Mouse (Mus musculus) neural tube, embryonic 11.5 days (tissue): ENCODE data around the gene Peli2. TPM values are rescaled to one million over a fixed set of nuclear protein-coding genes. Genes with fewer than 3 reads are reported as not detected.

Source experiments
- ATAC-seq: fragments of 200-750 bp; cut with Nextera tagmentation; 2 replicates; pipeline ENCODE4 v1.8.0; 2017; ENCODE audit warnings: moderate number of reproducible peaks, mild to moderate bottlenecking, moderate TSS enrichment, moderate library complexity; ENCODE audit not compliant: insufficient read depth, low FRiP score, low TSS enrichment
- DNase-seq: peaks from one replicate; pipeline ENCODE4 v3.0.0-alpha.2; 2015; ENCODE audit warnings: low spot score
- H3K27ac ChIP-seq: fragments of 300-500 bp; sonication (generic); 2 replicates; pipeline ENCODE4 v1.5.1; 2014; ENCODE audit warnings: low read depth, mild to moderate bottlenecking, low read length
- H3K27me3 ChIP-seq: fragments of 300-500 bp; sonication (generic); 2 replicates; pipeline ENCODE4 v1.6.1; 2014; ENCODE audit warnings: mild to moderate bottlenecking, low read length, mixed read lengths; ENCODE audit not compliant: control insufficient read depth, insufficient read depth
- H3K36me3 ChIP-seq: fragments of 300-500 bp; sonication (generic); 2 replicates; pipeline ENCODE4 v1.6.1; 2014; ENCODE audit warnings: mild to moderate bottlenecking, low read length, moderate library complexity, mixed read lengths; ENCODE audit not compliant: control insufficient read depth, insufficient read depth
- H3K4me1 ChIP-seq: fragments of 300-500 bp; sonication (generic); 2 replicates; pipeline ENCODE4 v1.6.1; 2014; ENCODE audit warnings: low read length, mixed read lengths; ENCODE audit not compliant: control insufficient read depth, insufficient read depth
- H3K4me2 ChIP-seq: fragments of 300-500 bp; sonication (generic); 2 replicates; pipeline ENCODE4 v1.6.1; 2014; ENCODE audit warnings: low read depth, mild to moderate bottlenecking, moderate library complexity
- H3K4me3 ChIP-seq: fragments of 300-500 bp; sonication (generic); 2 replicates; pipeline ENCODE4 v1.5.1; 2014; ENCODE audit warnings: low read depth, low read length
- H3K9ac ChIP-seq: fragments of 300-500 bp; sonication (generic); 2 replicates; pipeline ENCODE4 v1.6.1; 2014; ENCODE audit warnings: mild to moderate bottlenecking, low read length
- H3K9me3 ChIP-seq: fragments of 300-500 bp; sonication (generic); 2 replicates; pipeline ENCODE4 v1.6.1; 2016; ENCODE audit warnings: low read length; ENCODE audit not compliant: control insufficient read depth
- WGBS: fragments of 180-500 bp; shearing (Covaris S2); extraction: QIAGEN DNeasy Blood & Tissue Kit; methylation state at CpG from one replicate; pipeline ENCODE4 v1.1.7; 2014; 5-methylcytosine and 5-hydroxymethylcytosine counted together
- polyA plus RNA-seq: library from polyadenylated mRNA; unstranded; fragments of >200 nt; fragmentation: Nextera tagmentation; extraction: Ambion mirVana; gene quantifications from 2 replicates; pipeline ENCODE4 v1.2.1, GENCODE M21; 2014

Gene Peli2
- polyA plus RNA-seq, 1 experiment from 2014 or later, result 18.7 TPM

- Histone ChIP-seq H3K27ac (0 out of 2 replicates have a peak overlapping the region, but pooled peaks have one; percentile 11), H3K27me3 (no peaks in the 10 kb centered on the region), H3K4me3 (no peak overlapping the region), H3K4me1 (peaks cover 30% of the 10 kb centered on the region), H3K4me2 (no peak overlapping the region), H3K9ac (no peak overlapping the region), H3K36me3 (no peaks in the 10 kb centered on the region), H3K9me3 (no peaks in the 10 kb centered on the region)
- WGBS, result 46% methylated on average over 17 of the region's 17 CpGs
- ATAC-seq, result peak; percentile 59
- peak; percentile 50 for DNase-seq
Observed at GRCm38 (mm10) chr14:48202096-48203036, 81.7 kb downstream of the Peli2 start.

GRCm38 (mm10) chr14:48205044-48205443 is 84.4 kb downstream of the Peli2 start:
- H3K9ac ChIP-seq, result no peak overlapping the region
- H3K4me1 ChIP-seq, result peaks cover 25% of the 10 kb centered on the region
- H3K4me3 ChIP-seq, result no peak overlapping the region
- 72% methylated on average over 10 of the region's 10 CpGs for WGBS
- H3K36me3 ChIP-seq, result no peaks in the 10 kb centered on the region
- H3K9me3 ChIP-seq, result no peaks in the 10 kb centered on the region
- H3K27ac ChIP-seq, result no peak overlapping the region
- ATAC-seq (no peak), DNase-seq (no peak)
- no peak overlapping the region for H3K4me2 ChIP-seq
- H3K27me3 ChIP-seq, result no peaks in the 10 kb centered on the region

GRCm38 (mm10) chr14:48205635-48206034 is 85.0 kb downstream of the Peli2 start:
- WGBS, result 41% methylated on average over 8 of the region's 11 CpGs
- H3K4me2 ChIP-seq, result no peak overlapping the region
- no peaks in the 10 kb centered on the region for H3K36me3 ChIP-seq
- H3K4me1 ChIP-seq, result peaks cover 23% of the 10 kb centered on the region
- no peak for ATAC-seq
- no peak overlapping the region for H3K4me3 ChIP-seq
- no peaks in the 10 kb centered on the region for H3K27me3 ChIP-seq
- no peaks in the 10 kb centered on the region for H3K9me3 ChIP-seq
- no peak for DNase-seq
- no peak overlapping the region for H3K9ac ChIP-seq
- no peak overlapping the region for H3K27ac ChIP-seq

- no peak overlapping the region for H3K9ac ChIP-seq
- no peak overlapping the region for H3K4me2 ChIP-seq
- no peaks in the 10 kb centered on the region for H3K9me3 ChIP-seq
- H3K27ac ChIP-seq, result no peak overlapping the region
- no peaks in the 10 kb centered on the region for H3K36me3 ChIP-seq
- 43% methylated on average over 15 of the region's 15 CpGs for WGBS
- H3K4me1 ChIP-seq, result peaks cover 19% of the 10 kb centered on the region
- ATAC-seq (no peak), DNase-seq (peak; percentile 53)
- no peaks in the 10 kb centered on the region for H3K27me3 ChIP-seq
- H3K4me3 ChIP-seq, result no peak overlapping the region
Observed at GRCm38 (mm10) chr14:48207119-48207518, 86.5 kb downstream of the Peli2 start.

- Histone ChIP-seq H3K4me3 (no peak overlapping the region), H3K9me3 (no peaks in the 10 kb centered on the region), H3K4me2 (no peak overlapping the region), H3K4me1 (peaks cover 12% of the 10 kb centered on the region; the same call in 1 of the 2 replicates), H3K9ac (no peak overlapping the region), H3K27ac (no peak overlapping the region), H3K36me3 (no peaks in the 10 kb centered on the region), H3K27me3 (no peaks in the 10 kb centered on the region)
- DNase-seq (no peak), ATAC-seq (no peak)
- 77% methylated on average over 12 of the region's 12 CpGs for WGBS
Observed at GRCm38 (mm10) chr14:48207746-48208640, 87.4 kb downstream of the Peli2 start.

GRCm38 (mm10) chr14:48209436-48209835 is 88.8 kb downstream of the Peli2 start:
- 86% methylated on average over 5 of the region's 5 CpGs for WGBS
- Histone ChIP-seq H3K4me2 (no peak overlapping the region), H3K4me1 (peaks cover 12% of the 10 kb centered on the region; the same call in 1 of the 2 replicates), H3K9me3 (no peaks in the 10 kb centered on the region), H3K27me3 (no peaks in the 10 kb centered on the region), H3K27ac (no peak overlapping the region), H3K36me3 (no peaks in the 10 kb centered on the region), H3K9ac (no peak overlapping the region), H3K4me3 (no peak overlapping the region)
- ATAC-seq (no peak), DNase-seq (no peak)

GRCm38 (mm10) chr14:48210089-48210488 is 89.5 kb downstream of the Peli2 start:
- 85% methylated on average over 9 of the region's 9 CpGs for WGBS
- no peaks in the 10 kb centered on the region for H3K9me3 ChIP-seq

GRCm38 (mm10) chr14:48211526-48211925 is 90.9 kb downstream of the Peli2 start:
- no peak overlapping the region for H3K9ac ChIP-seq
- H3K4me3 ChIP-seq, result no peak overlapping the region
- H3K9me3 ChIP-seq, result no peaks in the 10 kb centered on the region
- no peaks in the 10 kb centered on the region for H3K36me3 ChIP-seq
- DNase-seq, result no peak
- 72% methylated on average over 8 of the region's 8 CpGs for WGBS
- H3K27ac ChIP-seq, result no peak overlapping the region
- H3K4me1 ChIP-seq, result peaks cover 2% of the 10 kb centered on the region; the same call in 1 of the 2 replicates
- no peak for ATAC-seq
- H3K4me2 ChIP-seq, result no peak overlapping the region
- H3K27me3 ChIP-seq, result no peaks in the 10 kb centered on the region

More at GRCm38 (mm10) chr14:48210089-48210488, 89.5 kb downstream of the Peli2 start:
- no peak overlapping the region for H3K9ac ChIP-seq
- peaks cover 8% of the 10 kb centered on the region; the same call in 1 of the 2 replicates for H3K4me1 ChIP-seq
- H3K27me3 ChIP-seq, result no peaks in the 10 kb centered on the region
- DNase-seq, result no peak
- H3K36me3 ChIP-seq, result no peaks in the 10 kb centered on the region
- no peak for ATAC-seq
- H3K4me2 ChIP-seq, result no peak overlapping the region
- no peak overlapping the region for H3K4me3 ChIP-seq
- H3K27ac ChIP-seq, result no peak overlapping the region
